Mouse (Mus musculus) thymus, adult 2 months (tissue): ENCODE measurements around the gene Eps8.

Experiments used
- CTCF ChIP-seq: fragments of 200-500 bp; IDR thresholded peaks from 2 replicates; pipeline ENCODE4 v1.5.1; 2012; ENCODE audit warnings: mild to moderate bottlenecking, control low read depth, low read length, moderate library complexity, borderline replicate concordance; ENCODE audit not compliant: control insufficient read depth, poor library complexity, insufficient read depth; ENCODE audit errors: extremely low read depth
- POLR2A ChIP-seq: fragments of 200-500 bp; IDR thresholded peaks from 2 replicates; pipeline ENCODE4 v1.6.1; 2012; ENCODE audit warnings: mild to moderate bottlenecking, low read length, control low read depth, moderate library complexity; ENCODE audit not compliant: control insufficient read depth, poor library complexity, insufficient read depth; ENCODE audit errors: extremely low read depth

- TF ChIP-seq CTCF, result no peak
- TF ChIP-seq POLR2A, result no peak
Measured at GRCm38 (mm10) chr6:137492582-137492981, 162.1 kb downstream of the Eps8 start.
